Mouse (Mus musculus) left cerebral cortex, adult 2 months (tissue): ENCODE results near the gene Cmtm5. TPM values are rescaled to one million over a fixed set of nuclear protein-coding genes. Genes with fewer than 3 reads are reported as not detected.
A peak's percentile ranks its signal among the peaks of the same experiment; 100 is the strongest.

ENCODE experiments used
- DNase-seq, 2 experiments: peaks; one replicate each; pipeline ENCODE4 v3.0.0; 2021 to 2022; ENCODE audit warnings: low spot score in 2 of 2, mixed read lengths in 1 of 2; ENCODE audit errors: extremely low spot score in 1 of 2
- H3K27ac ChIP-seq: fragments of 200-600 bp; 2 replicates; pipeline ENCODE4 v1.8.1; 2022
- H3K4me3 ChIP-seq: fragments of 200-600 bp; 2 replicates; pipeline ENCODE4 v1.8.1; 2022
- CTCF ChIP-seq: fragments of 200-600 bp; IDR thresholded peaks from 2 replicates; pipeline ENCODE4 v1.8.1; 2022; ENCODE audit warnings: antibody characterized with exemption, mild to moderate bottlenecking, moderate library complexity
- intact Hi-C: fragments of 180-260 bp; cut with DNase I; formaldehyde crosslinking; loops from one replicate; pipeline ENCODE4 v1.15.1; 2025
- total RNA-seq, 2 experiments: library from RNA; stranded (reverse); gene quantifications; 2 replicates each; pipeline ENCODE4 v1.2.3; 2021

The Cmtm5 gene
- total RNA-seq, 2 experiments from 2014 or later = 46.5 to 53.5 TPM

GRCm38 (mm10) chr14:54913343-54913742 is 22.7 kb upstream of the Cmtm5 start:
- intact Hi-C loops = loop anchor here (5.0 kb wide), 1 partner anchor 184 kb away; no protein-coding TSS in a partner anchor
- Histone ChIP-seq H3K4me3 (peak overlapping the region; percentile 99), H3K27ac (peak overlapping the region; percentile 99)
- no peak for DNase-seq
- TF ChIP-seq CTCF = no peak

- intact Hi-C loops = no loop called here
- no peak overlapping the region for H3K4me3 ChIP-seq
- no peak for DNase-seq
- TF ChIP-seq CTCF = no peak
- no peak overlapping the region for H3K27ac ChIP-seq
Measured at GRCm38 (mm10) chr14:54920076-54920685, 15.9 kb upstream of the Cmtm5 start.

- Histone ChIP-seq H3K27ac (no peak overlapping the region; the same call in 1 of the 2 replicates), H3K4me3 (no peak overlapping the region)
- no peak for TF ChIP-seq CTCF
- intact Hi-C loops = no loop called here
- no peak for DNase-seq
Measured at GRCm38 (mm10) chr14:54924641-54925348, 11.3 kb upstream of the Cmtm5 start.

- DNase-seq = peak; percentile 53 to 55
- intact Hi-C loops = no loop called here
- Histone ChIP-seq H3K27ac (peak within 1 kb of the TSS; percentile 76), H3K4me3 (peak within 1 kb of the TSS; percentile 54)
- TF ChIP-seq CTCF = no peak
Measured at GRCm38 (mm10) chr14:54925349-54926342, 10.4 kb upstream of the Cmtm5 start, which contains the start of gene Efs. Gene Efs (minus strand): TSS chr14:54926126.

DNA sequence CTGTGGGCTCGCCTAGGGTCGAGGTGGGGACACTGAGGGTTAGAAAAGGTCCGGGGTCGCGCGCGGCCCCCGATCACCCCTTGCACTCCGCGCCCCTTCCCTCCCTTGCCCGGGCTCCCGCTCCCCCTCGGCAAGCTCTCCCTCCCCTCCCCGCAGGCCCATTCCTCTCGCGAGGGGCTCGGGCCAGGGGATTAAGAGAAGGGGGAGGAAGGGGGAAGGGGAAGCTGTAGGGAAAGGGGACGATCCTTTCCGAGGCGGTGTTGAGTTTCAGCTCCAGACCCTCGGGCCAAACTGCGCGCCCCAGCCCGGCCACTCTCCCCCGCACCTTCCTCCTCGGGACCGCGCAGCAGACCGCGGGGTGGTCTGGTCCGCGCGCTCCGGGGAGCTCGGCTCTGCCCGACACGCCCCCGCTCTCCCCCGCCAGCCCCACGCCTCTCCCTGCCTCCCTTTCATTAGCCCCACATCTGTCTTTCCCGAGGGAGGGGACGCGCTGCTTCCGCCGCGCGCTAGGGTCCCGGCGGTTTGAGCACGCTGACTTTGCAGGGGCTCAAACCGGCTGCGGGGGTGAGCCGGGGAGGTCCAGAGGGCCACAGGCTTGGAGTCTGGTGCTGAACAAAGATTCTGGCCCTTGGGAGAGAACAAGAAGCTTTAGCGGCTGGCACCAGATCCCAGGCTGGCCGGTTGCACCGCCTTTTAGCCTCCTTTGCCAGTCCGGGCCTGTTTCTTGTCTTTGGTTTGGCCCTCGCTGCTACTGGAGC is 9.5 kb upstream of the Cmtm5 start:
- no peak for DNase-seq
- H3K4me3 ChIP-seq = peak overlapping the region; percentile 54
- H3K27ac ChIP-seq = peak overlapping the region; percentile 76
- intact Hi-C loops = no loop called here
- no peak for TF ChIP-seq CTCF

- no peak for TF ChIP-seq CTCF
- DNase-seq = no peak
- Histone ChIP-seq H3K27ac (peak overlapping the region; percentile 76), H3K4me3 (no peak overlapping the region)
- intact Hi-C loops = no loop called here
Measured at GRCm38 (mm10) chr14:54927296-54927695, 8.8 kb upstream of the Cmtm5 start.

GRCm38 (mm10) chr14:54929801-54930200 is 6.3 kb upstream of the Cmtm5 start:
- no peak overlapping the region for H3K27ac ChIP-seq
- no peak for DNase-seq
- no peak overlapping the region for H3K4me3 ChIP-seq
- TF ChIP-seq CTCF = no peak
- intact Hi-C loops = no loop called here

- DNase-seq = no peak
- no peak for TF ChIP-seq CTCF
- Histone ChIP-seq H3K4me3 (no peak overlapping the region), H3K27ac (no peak overlapping the region)
- intact Hi-C loops = no loop called here
Measured at GRCm38 (mm10) chr14:54930431-54930830, 5.6 kb upstream of the Cmtm5 start.

DNA sequence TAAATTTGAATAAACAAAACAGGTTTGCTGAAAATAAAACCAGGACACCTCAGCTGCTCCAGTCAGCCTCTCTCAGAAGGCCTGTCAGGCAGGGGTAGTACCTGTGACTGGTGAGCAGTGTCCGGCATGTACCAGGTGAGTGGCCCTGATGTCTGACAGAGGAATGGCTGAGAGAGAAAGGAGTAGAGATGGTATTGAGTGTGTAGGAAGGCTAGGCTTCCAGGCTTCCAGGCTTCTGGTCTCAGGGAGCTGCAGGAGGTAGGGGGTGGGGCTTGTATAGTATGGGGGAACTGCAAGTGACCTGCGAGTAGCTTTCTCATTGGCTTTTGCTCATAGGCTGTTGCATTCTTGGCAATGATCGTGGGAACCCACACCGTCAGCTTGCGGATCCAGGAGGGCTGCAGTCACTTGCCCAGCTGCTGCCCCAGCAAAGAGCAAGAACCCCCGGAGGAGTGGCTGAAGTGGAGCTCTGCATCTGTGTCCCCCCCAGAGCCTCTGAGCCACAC is 3.4 kb upstream of the Cmtm5 start, which contains the start of gene Il25:
Gene Il25 (plus strand): TSS at position 51 of the 506 bp plus-strand sequence.
- intact Hi-C loops = no loop called here
- no peak for TF ChIP-seq CTCF
- H3K4me3 ChIP-seq = no peak within 1 kb of the TSS
- no peak for DNase-seq
- H3K27ac ChIP-seq = no peak within 1 kb of the TSS

- H3K4me3 ChIP-seq = peak overlapping the region; percentile 40
- no peak for TF ChIP-seq CTCF
- intact Hi-C loops = loop anchor here (5.0 kb wide), 1 partner anchor 94 kb away; no protein-coding TSS in a partner anchor
- H3K27ac ChIP-seq = peak overlapping the region; percentile 86
- no peak for DNase-seq
Measured at GRCm38 (mm10) chr14:54936831-54937160, 735 bp downstream of the Cmtm5 start.
